Mouse (Mus musculus) bone marrow macrophage, adult 2 months (primary cell): ENCODE measurements at regions not wholly inside any gene's neighbourhood (a gene's known extent, or its start where the extent isn't known, plus 50 kb on each side); places are given as distances from the start of the nearest gene placed in this dataset.

Source experiments
- H3K27ac ChIP-seq: 2 replicates; pipeline ENCODE4 v1.5.1; 2012; ENCODE audit warnings: low read depth, low read length; ENCODE audit not compliant: insufficient read depth
- H3K4me1 ChIP-seq: 2 replicates; pipeline ENCODE4 v1.6.1; 2012; ENCODE audit warnings: low read length; ENCODE audit not compliant: control insufficient read depth, insufficient read depth
- H3K4me3 ChIP-seq: 2 replicates; pipeline ENCODE4 v1.5.1; 2012; ENCODE audit warnings: mild to moderate bottlenecking, low read length, moderate library complexity; ENCODE audit not compliant: insufficient read depth
- CTCF ChIP-seq: IDR thresholded peaks from 2 replicates; pipeline ENCODE4 v1.5.1; 2012; ENCODE audit warnings: low read depth, mild to moderate bottlenecking, low read length, moderate library complexity
- POLR2A ChIP-seq: IDR thresholded peaks from 2 replicates; pipeline ENCODE4 v1.6.1; 2012; ENCODE audit warnings: mild to moderate bottlenecking, low read depth, low read length, borderline replicate concordance

- H3K27ac ChIP-seq, result peak overlapping the region; percentile 82
- H3K4me3 ChIP-seq, result no peak overlapping the region
- no peak for TF ChIP-seq CTCF
- no peak for TF ChIP-seq POLR2A
- H3K4me1 ChIP-seq, result peaks cover 7% of the 10 kb centered on the region
Observed at GRCm38 (mm10) chr10:98798634-98799415, 115.4 kb upstream of the Atp2b1 start.

- Histone ChIP-seq H3K27ac (no peak overlapping the region), H3K4me3 (no peak overlapping the region), H3K4me1 (peaks cover 10% of the 10 kb centered on the region)
- no peak for TF ChIP-seq POLR2A
- no peak for TF ChIP-seq CTCF
Observed at GRCm38 (mm10) chr10:98799830-98800229, 114.4 kb upstream of the Atp2b1 start.

- TF ChIP-seq CTCF (no peak), POLR2A (no peak)
- Histone ChIP-seq H3K27ac (no peak overlapping the region), H3K4me1 (peaks cover 15% of the 10 kb centered on the region), H3K4me3 (no peak overlapping the region)
Observed at GRCm38 (mm10) chr10:98800949-98801348, 113.3 kb upstream of the Atp2b1 start.

GRCm38 (mm10) chr10:98805013-98805412 is 109.2 kb upstream of the Atp2b1 start:
- H3K4me3 ChIP-seq, result no peak overlapping the region
- peaks cover 8% of the 10 kb centered on the region for H3K4me1 ChIP-seq
- no peak for TF ChIP-seq POLR2A
- no peak for TF ChIP-seq CTCF
- H3K27ac ChIP-seq, result peak overlapping the region; percentile 66

- TF ChIP-seq POLR2A (no peak), CTCF (no peak)
- Histone ChIP-seq H3K4me3 (no peak overlapping the region), H3K27ac (no peak overlapping the region), H3K4me1 (peaks cover 8% of the 10 kb centered on the region)
Observed at GRCm38 (mm10) chr10:98806798-98807535, 107.2 kb upstream of the Atp2b1 start.

GRCm38 (mm10) chr10:98808644-98809043 is 105.6 kb upstream of the Atp2b1 start:
- no peak overlapping the region for H3K27ac ChIP-seq
- H3K4me3 ChIP-seq, result no peak overlapping the region
- H3K4me1 ChIP-seq, result peaks cover 8% of the 10 kb centered on the region
- no peak for TF ChIP-seq CTCF
- TF ChIP-seq POLR2A, result no peak

- TF ChIP-seq POLR2A, result no peak
- Histone ChIP-seq H3K4me1 (peaks cover 13% of the 10 kb centered on the region), H3K27ac (no peak overlapping the region), H3K4me3 (no peak overlapping the region)
Observed at GRCm38 (mm10) chr10:98829051-98829450, 85.2 kb upstream of the Atp2b1 start.

GRCm38 (mm10) chr10:98831488-98831887 is 82.7 kb upstream of the Atp2b1 start:
- no peak for TF ChIP-seq CTCF
- no peak for TF ChIP-seq POLR2A
- Histone ChIP-seq H3K4me1 (peaks cover 13% of the 10 kb centered on the region), H3K27ac (no peak overlapping the region), H3K4me3 (no peak overlapping the region)

GRCm38 (mm10) chr10:98837289-98838181 is 76.7 kb upstream of the Atp2b1 start:
- Histone ChIP-seq H3K27ac (no peak overlapping the region), H3K4me1 (peaks cover 4% of the 10 kb centered on the region; the same call in 1 of the 2 replicates), H3K4me3 (no peak overlapping the region)
- TF ChIP-seq CTCF (no peak), POLR2A (no peak)
